Mouse (Mus musculus): ENCODE measurements around the gene Fam171a2.

Gene Fam171a2

GRCm38 (mm10) chr11:102435754-102436470 lies 11.6 kb downstream of the Fam171a2 start:
- DNase-seq (ENCODE audit: low read depth, low spot score), result no peak

GRCm38 (mm10) chr11:102434816-102435705 lies 12.4 kb downstream of the Fam171a2 start:
- DNase-seq (ENCODE audit: low read depth, low spot score), result no peak

- peak; percentile 94 for DNase-seq (ENCODE audit: low read depth, low spot score)
Measured at GRCm38 (mm10) chr11:102434406-102434805, 13.1 kb downstream of the Fam171a2 start.

GRCm38 (mm10) chr11:102433866-102434265 lies 13.6 kb downstream of the Fam171a2 start:
- DNase-seq (ENCODE audit: low read depth, low spot score), result no peak

GRCm38 (mm10) chr11:102432896-102433295 lies 14.6 kb downstream of the Fam171a2 start:
- peak; percentile 77 for DNase-seq (ENCODE audit: low read depth, low spot score)

GRCm38 (mm10) chr11:102432115-102432843 lies 15.2 kb downstream of the Fam171a2 start:
- no peak for DNase-seq (ENCODE audit: low read depth, low spot score)

- no peak for DNase-seq (ENCODE audit: low read depth, low spot score)
Measured at GRCm38 (mm10) chr11:102431728-102432114, 15.8 kb downstream of the Fam171a2 start.

GRCm38 (mm10) chr11:102431018-102431645 lies 16.4 kb downstream of the Fam171a2 start:
- peak; percentile 89 for DNase-seq (ENCODE audit: low read depth, low spot score)

GRCm38 (mm10) chr11:102430121-102431017 lies 17.1 kb downstream of the Fam171a2 start, which contains the start of gene Grn:
Gene Grn, plus strand, starts transcription at chr11:102430315.
- DNase-seq (ENCODE audit: low read depth, low spot score), result peak; percentile 99

- DNase-seq (ENCODE audit: low read depth, low spot score), result no peak
Measured at GRCm38 (mm10) chr11:102429551-102429950, 17.9 kb downstream of the Fam171a2 start.

- DNase-seq (ENCODE audit: low read depth, low spot score), result no peak
Measured at GRCm38 (mm10) chr11:102428981-102429540, 18.4 kb downstream of the Fam171a2 start.

GRCm38 (mm10) chr11:102425555-102426316 lies 21.7 kb downstream of the Fam171a2 start:
- no peak for DNase-seq (ENCODE audit: low read depth, low spot score)

- no peak for DNase-seq (ENCODE audit: low read depth, low spot score)
Measured at GRCm38 (mm10) chr11:102424666-102425065, 22.8 kb downstream of the Fam171a2 start.

GRCm38 (mm10) chr11:102421559-102421958 lies 25.9 kb downstream of the Fam171a2 start:
- no peak for DNase-seq (ENCODE audit: low read depth, low spot score)

GRCm38 (mm10) chr11:102418887-102419286 lies 28.6 kb downstream of the Fam171a2 start:
- DNase-seq (ENCODE audit: low read depth, low spot score), result no peak

GRCm38 (mm10) chr11:102417160-102417559 lies 30.3 kb downstream of the Fam171a2 start:
- DNase-seq (ENCODE audit: low read depth, low spot score), result no peak

GRCm38 (mm10) chr11:102415034-102415802 lies 32.3 kb downstream of the Fam171a2 start:
- no peak for DNase-seq (ENCODE audit: low read depth, low spot score)

- DNase-seq (ENCODE audit: low read depth, low spot score), result no peak
Measured at GRCm38 (mm10) chr11:102413059-102413458, 34.4 kb downstream of the Fam171a2 start.

All from brain, adult 2 months (tissue).